Mouse (Mus musculus) CD8-positive naive resting alpha-beta T cell, adult 2 months (primary cell): ENCODE results near the gene Inpp5k.

Source experiments
- DNase-seq, 2 experiments: peaks; one replicate each; pipeline ENCODE4 v3.0.0; 2022; ENCODE audit warnings: low read depth in 2 of 2, low spot score in 2 of 2

The Inpp5k gene

DNA sequence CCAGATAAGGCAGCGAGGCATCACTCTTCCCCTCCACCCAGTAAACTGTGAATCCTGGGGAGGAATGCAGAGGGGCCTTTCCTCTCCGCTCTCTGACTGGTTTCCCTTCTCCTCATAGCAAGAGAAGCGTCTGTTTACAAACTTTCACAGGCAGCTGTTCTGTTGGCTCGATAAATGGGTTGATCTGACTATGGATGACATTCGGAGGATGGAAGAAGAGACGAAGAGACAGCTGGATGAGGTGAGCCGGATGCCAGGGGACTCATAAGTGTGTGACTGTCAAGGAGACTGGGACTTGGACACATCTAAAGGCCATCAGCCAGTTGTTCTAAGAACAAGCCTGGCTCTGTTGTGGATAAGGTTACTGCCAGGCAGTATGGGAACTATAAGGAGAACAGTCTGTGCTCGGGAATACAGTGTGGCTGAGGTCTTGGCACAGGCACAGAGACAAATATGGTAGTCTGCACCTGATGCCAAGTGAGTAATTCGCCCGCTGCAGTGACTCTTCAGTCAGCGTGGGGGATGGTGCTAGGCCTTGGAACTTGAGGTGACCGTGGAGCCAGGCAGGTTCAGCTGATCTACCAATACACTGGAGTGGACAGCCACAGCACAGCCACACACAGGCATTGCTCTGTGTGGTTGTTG, 10.5 kb upstream of the Inpp5k start:
- DNase-seq: no peak

DNA sequence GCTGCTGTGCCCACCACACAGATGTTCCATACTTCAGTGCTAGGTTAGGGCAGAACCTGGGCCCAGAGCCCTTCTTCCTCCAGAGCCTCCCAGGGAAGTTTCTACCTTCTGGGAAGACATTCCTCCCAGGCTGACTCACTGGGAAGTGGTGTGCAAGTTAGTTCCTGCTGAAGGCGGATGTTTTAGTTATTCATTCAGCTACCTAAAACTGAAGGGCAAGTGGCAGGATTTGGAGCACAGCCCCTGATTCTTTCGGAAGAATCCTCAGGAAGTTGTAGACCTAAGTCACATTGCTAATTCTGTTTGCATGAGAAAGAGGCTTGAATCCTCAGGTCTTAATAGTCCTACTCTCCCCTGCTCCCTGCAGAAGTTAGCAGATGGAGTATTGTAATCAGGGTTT, 9.4 kb upstream of the Inpp5k start:
- DNase-seq: no peak

GRCm38 (mm10) chr11:75622588-75623329, 8.0 kb upstream of the Inpp5k start:
- no peak for DNase-seq

GRCm38 (mm10) chr11:75624102-75624554, 6.7 kb upstream of the Inpp5k start:
- DNase-seq: no peak

GRCm38 (mm10) chr11:75625820-75626219, 5.0 kb upstream of the Inpp5k start:
- DNase-seq: no peak

GRCm38 (mm10) chr11:75630098-75630497, 690 bp upstream of the Inpp5k start:
- DNase-seq: no peak

- DNase-seq: peak in 1 of 2 experiments; percentile 42
Observed at GRCm38 (mm10) chr11:75631561-75632225, 905 bp downstream of the Inpp5k start.

DNA sequence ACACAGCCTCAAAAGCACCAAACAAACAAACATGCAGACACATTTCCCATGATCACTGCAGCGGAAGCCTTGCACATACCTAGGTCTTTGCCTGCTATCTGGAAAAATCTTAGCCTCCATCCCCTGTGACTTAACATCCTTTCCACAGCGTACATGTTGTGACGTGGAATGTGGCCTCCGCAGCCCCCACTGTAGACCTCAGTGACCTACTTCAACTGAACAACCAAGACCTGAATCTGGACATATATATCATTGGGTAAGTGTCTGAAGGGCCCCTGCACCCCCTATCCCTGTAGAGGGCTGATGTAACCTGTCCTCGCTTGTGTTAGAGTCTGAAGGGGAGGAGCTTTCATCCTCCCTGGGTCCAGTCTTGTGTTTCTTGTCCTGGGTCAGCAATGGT, 2.1 kb downstream of the Inpp5k start:
- DNase-seq: no peak

GRCm38 (mm10) chr11:75634801-75635200, 4.0 kb downstream of the Inpp5k start:
- DNase-seq: no peak

DNA sequence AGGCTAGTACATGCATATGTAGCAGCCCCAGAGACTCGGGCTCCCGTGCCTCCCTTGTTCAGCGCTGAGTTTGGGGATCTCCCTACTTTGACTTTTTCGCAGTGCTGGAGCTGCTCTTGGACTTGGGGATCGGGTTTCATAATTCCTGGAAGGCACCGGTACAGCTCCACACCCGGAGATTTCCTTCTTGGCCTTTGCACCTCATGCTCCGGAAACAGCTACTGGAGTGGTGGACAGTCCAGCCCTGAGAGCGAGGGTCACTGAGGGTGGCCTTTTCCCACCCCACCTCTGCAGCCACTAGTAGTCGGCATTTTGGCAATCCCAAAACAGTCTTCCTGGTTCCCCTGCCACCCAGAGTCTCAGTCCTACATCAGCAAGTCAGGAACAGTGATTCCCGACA, 4.5 kb downstream of the Inpp5k start:
- DNase-seq: no peak

GRCm38 (mm10) chr11:75643323-75643722, 12.5 kb downstream of the Inpp5k start:
- no peak for DNase-seq

DNA sequence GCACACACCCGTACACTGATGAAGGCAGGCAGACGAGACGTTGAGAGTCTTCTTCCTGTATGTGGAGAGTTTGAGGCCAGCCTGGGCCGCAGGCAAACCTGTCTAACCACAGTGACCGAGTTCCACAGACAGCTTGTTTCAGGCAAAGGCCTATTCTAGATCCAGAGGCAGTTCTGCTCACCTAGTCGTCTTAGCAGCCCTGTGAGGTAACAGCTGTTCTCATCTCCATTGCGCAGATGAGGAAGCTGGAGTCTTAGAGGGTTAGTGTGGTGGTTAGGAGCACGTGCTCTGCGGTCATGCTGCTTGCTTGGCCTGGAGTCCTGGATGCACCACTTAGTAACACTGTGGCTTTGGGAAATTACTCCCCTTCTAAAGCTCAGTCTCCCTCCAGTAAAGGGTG, 13.9 kb downstream of the Inpp5k start:
- no peak for DNase-seq

- no peak for DNase-seq
Observed at GRCm38 (mm10) chr11:75647681-75648211, 17.0 kb downstream of the Inpp5k start.

DNA sequence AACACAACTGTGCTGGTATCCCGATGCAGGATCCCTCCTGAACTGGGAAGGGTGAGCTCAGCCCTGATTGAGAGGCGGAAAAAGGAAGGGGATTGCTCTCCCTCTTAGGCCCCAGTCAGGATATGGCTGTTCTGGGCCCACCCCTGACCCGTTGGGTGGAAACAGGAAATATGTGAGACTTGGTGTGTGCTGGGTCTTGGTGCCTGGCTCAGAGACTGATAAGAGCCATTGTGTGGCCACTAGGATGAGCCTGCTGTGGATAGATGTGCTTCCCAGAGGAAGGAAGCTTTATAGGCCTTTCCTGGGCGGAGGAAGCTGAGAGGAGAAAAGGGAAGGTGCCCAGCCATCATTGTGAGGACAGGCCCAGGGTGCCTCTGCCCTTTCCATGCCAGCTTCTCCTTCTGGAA, 18.4 kb downstream of the Inpp5k start:
- no peak for DNase-seq

DNA sequence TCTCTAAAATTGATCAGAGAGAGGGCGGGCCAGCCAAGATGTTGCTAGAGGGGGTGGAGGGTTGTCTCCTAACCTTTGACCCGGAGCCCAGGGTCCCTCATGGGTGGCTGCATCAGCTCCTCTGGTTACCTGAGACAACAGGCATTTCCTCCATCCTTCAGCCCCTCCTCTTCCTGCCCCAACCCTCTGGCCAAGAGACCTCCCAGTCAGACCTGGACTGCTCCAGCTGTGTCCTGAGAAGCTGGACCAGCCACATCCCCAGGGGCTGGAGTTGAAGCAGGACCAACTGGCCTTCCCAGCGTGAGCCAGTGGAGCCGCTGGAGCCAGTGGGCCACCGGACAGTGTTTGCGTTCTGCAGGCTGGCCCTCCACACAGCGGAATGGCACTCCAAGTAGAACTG, 19.5 kb downstream of the Inpp5k start, which contains the start of gene Myo1c:
Gene Myo1c, plus strand, starts transcription at position 194 of the 400 bp plus-strand sequence.
- no peak for DNase-seq

DNA sequence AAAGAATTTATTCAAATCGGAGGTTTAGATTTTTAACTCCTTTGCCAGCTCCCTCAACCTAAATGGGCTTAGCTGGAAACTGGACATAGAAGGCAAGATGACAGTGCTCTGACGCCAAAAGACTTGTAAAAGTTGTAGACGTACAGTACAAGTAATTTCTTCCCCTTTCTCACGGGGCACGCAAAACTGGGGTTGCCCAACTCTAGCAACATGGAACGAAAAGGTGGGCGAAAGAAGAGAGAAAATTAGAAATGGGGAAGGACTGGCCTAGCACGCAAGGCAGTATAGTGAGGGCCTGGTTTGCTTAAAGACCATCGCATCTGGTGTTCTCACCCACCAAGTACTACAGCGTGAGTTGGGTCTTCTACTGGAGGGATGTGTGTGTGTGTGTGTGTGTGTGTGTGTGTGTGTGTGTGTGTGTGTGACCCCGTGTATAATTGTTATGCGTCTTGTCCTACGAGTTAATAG, 20.2 kb downstream of the Inpp5k start:
- no peak for DNase-seq

DNA sequence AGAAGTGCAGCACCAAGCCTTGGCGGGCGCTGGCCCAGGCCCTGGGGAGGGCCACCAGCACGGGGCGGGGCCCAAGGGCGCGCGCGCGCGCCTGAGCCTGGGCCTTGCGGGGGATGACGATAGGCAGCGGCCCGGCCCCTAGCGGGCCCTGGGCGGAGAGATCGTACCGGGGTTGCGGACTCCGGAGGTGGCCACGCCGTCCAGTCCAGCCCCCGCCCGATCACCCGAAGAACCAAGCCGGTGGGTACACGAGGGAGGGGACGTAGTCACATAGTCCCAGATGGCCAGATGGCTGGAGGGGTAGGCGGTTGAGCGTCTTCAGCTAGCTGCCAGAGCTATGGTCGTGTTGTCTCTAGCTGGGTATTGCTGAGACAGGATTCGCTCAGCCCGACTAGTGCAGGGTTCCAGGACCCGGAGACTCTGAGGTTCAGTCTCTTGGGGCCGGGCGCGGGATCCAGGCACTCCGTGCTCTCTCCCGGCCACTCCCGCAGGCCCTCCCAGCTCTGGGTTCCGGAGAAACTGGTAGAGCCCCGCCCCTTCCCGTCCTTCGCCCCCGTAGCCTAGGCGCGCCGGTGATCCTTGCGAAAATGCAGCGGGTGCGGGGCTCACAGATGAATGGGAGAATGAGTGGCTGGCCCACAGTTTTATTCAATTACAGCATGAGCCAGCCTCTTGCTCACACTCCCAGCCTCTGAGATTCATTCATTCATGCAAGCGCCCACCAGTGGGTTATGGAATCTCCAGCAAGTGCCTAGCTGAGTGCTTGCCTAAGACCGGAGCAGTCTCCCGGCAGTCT, 20.8 kb downstream of the Inpp5k start:
- DNase-seq: peak; percentile 35 to 53

DNA sequence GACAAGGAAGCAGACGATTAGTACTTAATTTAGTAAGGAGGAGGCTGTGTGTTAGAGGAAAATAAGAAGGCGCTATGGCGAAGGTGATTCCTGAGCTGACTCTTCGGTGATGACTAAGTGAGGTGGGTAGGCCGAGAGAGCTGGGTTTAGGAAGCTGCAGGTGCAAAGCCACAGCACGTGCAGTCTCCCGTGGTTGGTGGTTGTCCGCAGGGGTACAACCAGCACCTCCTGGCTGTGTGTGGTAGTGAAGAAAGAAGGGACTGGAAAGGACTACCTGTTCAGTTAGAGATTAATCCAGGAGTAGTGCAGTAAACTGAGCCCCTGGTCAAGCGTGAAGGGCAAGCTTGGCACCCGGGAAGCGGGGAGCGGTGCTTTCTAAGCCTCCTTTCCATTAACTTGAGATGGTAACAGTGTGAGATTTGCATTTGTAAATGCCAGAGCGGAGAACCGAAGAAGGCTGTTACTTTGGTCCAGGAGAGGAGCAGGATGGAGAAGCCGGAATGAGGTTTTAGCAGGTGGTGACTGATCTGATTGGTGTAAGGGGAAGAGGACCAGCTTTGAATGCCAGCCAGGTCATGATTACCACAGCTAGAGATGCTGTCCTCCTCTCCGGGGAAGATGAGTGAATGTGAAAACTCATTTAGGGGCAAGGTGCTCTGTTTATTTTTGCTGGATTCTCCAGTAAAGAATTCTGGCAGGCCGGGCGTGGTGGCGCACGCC, 21.6 kb downstream of the Inpp5k start:
- peak; percentile 43 to 51 for DNase-seq

DNA sequence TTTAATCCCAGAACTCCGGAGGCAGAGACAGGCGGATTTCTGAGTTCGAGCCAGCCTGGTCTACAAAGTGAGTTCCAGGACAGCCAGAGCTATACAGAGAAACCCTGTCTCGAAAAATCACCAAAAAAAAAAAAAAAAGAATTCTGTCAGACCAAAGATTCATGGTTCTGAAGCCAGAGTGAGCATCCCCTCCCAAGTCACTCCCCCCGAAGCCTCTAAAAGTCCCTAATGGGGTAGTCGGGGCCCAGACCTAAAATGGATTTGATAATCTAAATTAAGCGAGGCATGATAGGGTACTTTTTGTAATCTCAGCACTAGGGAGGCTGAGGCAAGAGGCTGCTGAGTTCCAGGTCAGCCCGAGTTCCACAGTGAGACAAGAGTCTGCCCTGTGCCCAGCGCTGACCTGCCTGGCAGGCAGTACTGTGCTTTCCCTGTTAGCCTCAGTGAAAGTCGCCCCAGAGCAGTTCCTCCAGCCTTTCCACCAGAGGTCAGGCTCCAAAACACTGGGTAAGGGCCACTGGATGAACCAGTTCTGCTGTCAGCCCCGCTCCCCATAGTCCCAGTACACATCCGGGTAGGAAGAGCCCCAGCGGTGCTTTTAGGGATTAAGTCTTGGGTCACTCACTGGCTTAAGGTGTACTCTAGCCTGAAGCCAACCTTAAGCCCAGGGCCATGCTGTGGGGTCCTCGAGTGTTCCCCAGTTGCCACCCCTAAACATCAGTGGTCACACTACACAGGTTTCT, 22.3 kb downstream of the Inpp5k start:
- no peak for DNase-seq
